ENCODE assay signal across 8 mouse cellular contexts in genomic region chr2:83724827-83725730, GRCm38 (mm10). TPM values are rescaled to one million over a fixed set of nuclear protein-coding genes. Genes with fewer than 3 reads are reported as not detected.
DNase-seq lines count a peak whose midpoint lies in the region; ATAC-seq lines count a peak whose summit lies in the region.

No protein-coding gene starts in this region.

- no peaks in the 10 kb centered on the region for H3K36me3 ChIP-seq in liver, embryonic 15.5 days (replicated peaks)
- no peaks in the 10 kb centered on the region for H3K36me3 ChIP-seq in neural tube, embryonic 11.5 days (ENCODE audit: control insufficient read depth, insufficient read depth, low read length)

- peak; percentile 47 for ATAC-seq in liver, embryonic 15.5 days (ENCODE audit: insufficient read depth)
- ATAC-seq in neural tube, embryonic 11.5 days (ENCODE audit: insufficient read depth, low FRiP score, low TSS enrichment): peak; percentile 73

- WGBS in liver, embryonic 15.5 days (ENCODE audit: insufficient replicate concordance): 6% methylated on average over 44 of the region's 44 CpGs
- WGBS in neural tube, embryonic 11.5 days: 5% methylated on average over 44 of the region's 44 CpGs

- H3K9me3 ChIP-seq in liver, embryonic 15.5 days (replicated peaks): no peaks in the 10 kb centered on the region
- H3K9me3 ChIP-seq in neural tube, embryonic 11.5 days (ENCODE audit: control insufficient read depth, low read length): no peaks in the 10 kb centered on the region

- peaks cover 30% of the 10 kb centered on the region for H3K27me3 ChIP-seq in liver, embryonic 15.5 days
- no peaks in the 10 kb centered on the region for H3K27me3 ChIP-seq in neural tube, embryonic 11.5 days (ENCODE audit: control insufficient read depth, insufficient read depth, low read length)

- peak overlapping the region; percentile 67 for H3K4me3 ChIP-seq in liver, embryonic 15.5 days (replicated peaks)
- H3K4me3 ChIP-seq in neural tube, embryonic 11.5 days (ENCODE audit: low read depth, low read length): peak overlapping the region; percentile 73

- H3K9ac ChIP-seq in liver, embryonic 15.5 days: peak overlapping the region; percentile 61
- H3K9ac ChIP-seq in neural tube, embryonic 11.5 days (ENCODE audit: low read length): peak overlapping the region; percentile 91

- H3K4me1 ChIP-seq in liver, embryonic 15.5 days (replicated peaks): peaks cover 14% of the 10 kb centered on the region; the same call in 1 of the 2 replicates
- H3K4me1 ChIP-seq in neural tube, embryonic 11.5 days (ENCODE audit: control insufficient read depth, insufficient read depth, low read length): no peaks in the 10 kb centered on the region

- peak; percentile 48 to 69 for DNase-seq in spleen, adult 18-20 months
- no peak for DNase-seq in spleen, adult 12 weeks (ENCODE audit: low spot score)
- peak; percentile 72 for DNase-seq in embryo, embryonic 10 days (ENCODE audit: low spot score)
- DNase-seq in heart, adult 11 months: peak; percentile 97
- DNase-seq in kidney, adult 11 months: peak; percentile 50
- peak; percentile 72 for DNase-seq in neural tube, embryonic 11.5 days (ENCODE audit: low spot score)
- peak; percentile 39 to 44 for DNase-seq in thymus, adult 18-20 months

- peak overlapping the region; percentile 72 for H3K4me2 ChIP-seq in liver, embryonic 15.5 days
- H3K4me2 ChIP-seq in neural tube, embryonic 11.5 days (ENCODE audit: low read depth): peak overlapping the region; percentile 74

- H3K27ac ChIP-seq in liver, embryonic 15.5 days (replicated peaks): peak overlapping the region; percentile 79
- H3K27ac ChIP-seq in neural tube, embryonic 11.5 days (ENCODE audit: low read depth, low read length): peak overlapping the region; percentile 88

RNA-seq across cellular contexts. Expression of gene Itgav, which starts 0.9 kb away (rescaled TPM):
- polyA plus RNA-seq in liver, embryonic 15.5 days (2015; fragmentation: Nextera tagmentation; extraction: Ambion mirVana): 10.7 and 12.4 TPM in 2 replicates
- 46.7 and 55.8 TPM in 2 replicates for polyA plus RNA-seq in neural tube, embryonic 11.5 days (2014; fragmentation: Nextera tagmentation; extraction: Ambion mirVana)
